Mouse (Mus musculus) erythroblast, adult 5-6 weeks (primary cell): ENCODE data around the gene Ak7. TPM values are rescaled to one million over a fixed set of nuclear protein-coding genes. Genes with fewer than 3 reads are reported as not detected.

Experiments
- ATAC-seq: replicated peaks from 2 replicates; pipeline ENCODE4 v1.8.0; 2016; ENCODE audit warnings: moderate number of reproducible peaks, mild to moderate bottlenecking, moderate TSS enrichment, inconsistent platforms; ENCODE audit not compliant: poor library complexity, low FRiP score, severe bottlenecking
- total RNA-seq, 2 experiments: library from RNA; stranded (forward) in 1 of 2; stranded (reverse) in 1 of 2; fragments of 150-400 nt in 1 of 2; fragments of 200-764, 138-1000 nt in 1 of 2; gene quantifications; 2 replicates each; pipeline versions ENCODE4 v1.2.3 to v1.2.4; 2015 to 2017; ENCODE audit warnings: low replicate concordance in 2 of 2

The Ak7 gene
- not detected in 2 replicates for total RNA-seq (2015; ENCODE audit: low replicate concordance)
- not detected in 2 replicates for total RNA-seq (2017; ENCODE audit: low replicate concordance)

GRCm38 (mm10) chr12:105705799-105706487, at the start of gene Ak7:
Gene Ak7, plus strand, starts transcription at chr12:105705976.
- ATAC-seq: peak; percentile 98

- no peak for ATAC-seq
Observed at GRCm38 (mm10) chr12:105676274-105676673, 29.5 kb upstream of the Ak7 start.

GRCm38 (mm10) chr12:105678211-105678610, 27.6 kb upstream of the Ak7 start:
- no peak for ATAC-seq

- ATAC-seq: no peak
Observed at GRCm38 (mm10) chr12:105678762-105679161, 27.0 kb upstream of the Ak7 start.

GRCm38 (mm10) chr12:105683933-105684901, 21.6 kb upstream of the Ak7 start, which contains the start of gene Gskip:
Gene Gskip, plus strand, starts transcription at chr12:105684829.
- ATAC-seq: peak; percentile 51

GRCm38 (mm10) chr12:105685001-105685691, 20.6 kb upstream of the Ak7 start, which contains the start of gene Atg2b:
Gene Atg2b, minus strand, starts transcription at chr12:105685211.
- ATAC-seq: peak; percentile 88

- ATAC-seq: no peak
Observed at GRCm38 (mm10) chr12:105686791-105687190, 19.0 kb upstream of the Ak7 start.

GRCm38 (mm10) chr12:105687416-105687815, 18.4 kb upstream of the Ak7 start:
- no peak for ATAC-seq

GRCm38 (mm10) chr12:105688546-105688945, 17.2 kb upstream of the Ak7 start:
- ATAC-seq: no peak

- no peak for ATAC-seq
Observed at GRCm38 (mm10) chr12:105689435-105689834, 16.3 kb upstream of the Ak7 start.

GRCm38 (mm10) chr12:105694021-105694420, 11.8 kb upstream of the Ak7 start:
- ATAC-seq: no peak

GRCm38 (mm10) chr12:105695848-105696247, 9.9 kb upstream of the Ak7 start:
- no peak for ATAC-seq

GRCm38 (mm10) chr12:105697104-105697780, 8.5 kb upstream of the Ak7 start:
- ATAC-seq: no peak

- ATAC-seq: no peak
Observed at GRCm38 (mm10) chr12:105700433-105700832, 5.3 kb upstream of the Ak7 start.

GRCm38 (mm10) chr12:105718616-105719015, 12.8 kb downstream of the Ak7 start:
- peak; percentile 74 for ATAC-seq

- no peak for ATAC-seq
Observed at GRCm38 (mm10) chr12:105720196-105720595, 14.4 kb downstream of the Ak7 start.

- no peak for ATAC-seq
Observed at GRCm38 (mm10) chr12:105721452-105722132, 15.8 kb downstream of the Ak7 start.

GRCm38 (mm10) chr12:105722657-105723056, 16.9 kb downstream of the Ak7 start:
- ATAC-seq: peak; percentile 61; the same call in 1 of the 2 replicates

GRCm38 (mm10) chr12:105724616-105725015, 18.8 kb downstream of the Ak7 start:
- no peak for ATAC-seq
